Mouse (Mus musculus): ENCODE measurements around the gene Sfmbt2. TPM values are rescaled to one million over a fixed set of nuclear protein-coding genes. Genes with fewer than 3 reads are reported as not detected.

The Sfmbt2 gene
- polyA plus RNA-seq, 1 experiment from 2014 or later, result 3.7 TPM

GRCm38 (mm10) chr2:10565491-10565890, 195.2 kb downstream of the Sfmbt2 start:
- Histone ChIP-seq H3K27ac (replicated peaks) (no peak overlapping the region), H3K9me3 (replicated peaks) (no peaks in the 10 kb centered on the region), H3K4me3 (replicated peaks) (no peak overlapping the region), H3K9ac (no peak overlapping the region), H3K27me3 (no peaks in the 10 kb centered on the region), H3K36me3 (no peaks in the 10 kb centered on the region), H3K4me1 (no peaks in the 10 kb centered on the region), H3K4me2 (replicated peaks) (no peak overlapping the region)
- WGBS, result 79% methylated on average over 3 of the region's 3 CpGs
- ATAC-seq (ENCODE audit: insufficient number of reproducible peaks, low FRiP score, low TSS enrichment, low read depth), result no peak

GRCm38 (mm10) chr2:10569392-10569791, 199.1 kb downstream of the Sfmbt2 start:
- H3K4me3 ChIP-seq (replicated peaks), result no peak overlapping the region
- no peaks in the 10 kb centered on the region for H3K36me3 ChIP-seq
- H3K9ac ChIP-seq, result no peak overlapping the region
- no peak for ATAC-seq (ENCODE audit: insufficient number of reproducible peaks, low FRiP score, low TSS enrichment, low read depth)
- WGBS, result 32% methylated on average over 6 of the region's 6 CpGs
- H3K27ac ChIP-seq (replicated peaks), result no peak overlapping the region
- H3K4me2 ChIP-seq (replicated peaks), result no peak overlapping the region
- H3K9me3 ChIP-seq (replicated peaks), result no peaks in the 10 kb centered on the region
- H3K4me1 ChIP-seq, result no peaks in the 10 kb centered on the region
- no peaks in the 10 kb centered on the region for H3K27me3 ChIP-seq

GRCm38 (mm10) chr2:10572311-10572710, 202.0 kb downstream of the Sfmbt2 start:
- no peaks in the 10 kb centered on the region for H3K4me1 ChIP-seq
- WGBS, result 87% methylated on average over 4 of the region's 4 CpGs
- H3K27ac ChIP-seq (replicated peaks), result no peak overlapping the region
- no peaks in the 10 kb centered on the region for H3K9me3 ChIP-seq (replicated peaks)
- H3K36me3 ChIP-seq, result no peaks in the 10 kb centered on the region
- no peaks in the 10 kb centered on the region for H3K27me3 ChIP-seq
- H3K9ac ChIP-seq, result no peak overlapping the region
- ATAC-seq (ENCODE audit: insufficient number of reproducible peaks, low FRiP score, low TSS enrichment, low read depth), result no peak
- no peak overlapping the region for H3K4me2 ChIP-seq (replicated peaks)
- no peak overlapping the region for H3K4me3 ChIP-seq (replicated peaks)

GRCm38 (mm10) chr2:10575962-10576740, 205.8 kb downstream of the Sfmbt2 start:
- Histone ChIP-seq H3K27me3 (no peaks in the 10 kb centered on the region), H3K36me3 (no peaks in the 10 kb centered on the region), H3K9ac (no peak overlapping the region), H3K27ac (replicated peaks) (no peak overlapping the region), H3K4me3 (replicated peaks) (no peak overlapping the region), H3K4me2 (replicated peaks) (no peak overlapping the region), H3K4me1 (no peaks in the 10 kb centered on the region), H3K9me3 (replicated peaks) (no peaks in the 10 kb centered on the region)
- no peak for ATAC-seq (ENCODE audit: insufficient number of reproducible peaks, low FRiP score, low TSS enrichment, low read depth)
- WGBS, result 72% methylated on average over 3 of the region's 3 CpGs

- Histone ChIP-seq H3K27me3 (no peaks in the 10 kb centered on the region), H3K4me3 (replicated peaks) (no peak overlapping the region), H3K36me3 (no peaks in the 10 kb centered on the region), H3K4me1 (no peaks in the 10 kb centered on the region), H3K4me2 (replicated peaks) (no peak overlapping the region), H3K9ac (no peak overlapping the region), H3K9me3 (replicated peaks) (no peaks in the 10 kb centered on the region), H3K27ac (replicated peaks) (no peak overlapping the region)
- 75% methylated on average over 4 of the region's 4 CpGs for WGBS
- ATAC-seq (ENCODE audit: insufficient number of reproducible peaks, low FRiP score, low TSS enrichment, low read depth), result no peak
These were observed 212.4 kb downstream of the Sfmbt2 start for GRCm38 (mm10) chr2:10582673-10583072.

GRCm38 (mm10) chr2:10583103-10583502, 212.8 kb downstream of the Sfmbt2 start:
- H3K4me2 ChIP-seq (replicated peaks), result no peak overlapping the region
- 34% methylated on average over 5 of the region's 5 CpGs for WGBS
- no peaks in the 10 kb centered on the region for H3K9me3 ChIP-seq (replicated peaks)
- H3K4me1 ChIP-seq, result no peaks in the 10 kb centered on the region
- no peak overlapping the region for H3K27ac ChIP-seq (replicated peaks)
- no peak overlapping the region for H3K4me3 ChIP-seq (replicated peaks)
- H3K36me3 ChIP-seq, result no peaks in the 10 kb centered on the region
- no peak for ATAC-seq (ENCODE audit: insufficient number of reproducible peaks, low FRiP score, low TSS enrichment, low read depth)
- no peaks in the 10 kb centered on the region for H3K27me3 ChIP-seq
- no peak overlapping the region for H3K9ac ChIP-seq

GRCm38 (mm10) chr2:10591310-10591709, 221.0 kb downstream of the Sfmbt2 start:
- Histone ChIP-seq H3K9me3 (replicated peaks) (no peaks in the 10 kb centered on the region), H3K4me3 (replicated peaks) (no peak overlapping the region), H3K4me2 (replicated peaks) (no peak overlapping the region), H3K4me1 (no peaks in the 10 kb centered on the region), H3K27ac (replicated peaks) (no peak overlapping the region), H3K36me3 (no peaks in the 10 kb centered on the region), H3K9ac (no peak overlapping the region), H3K27me3 (no peaks in the 10 kb centered on the region)
- 70% methylated on average over 5 of the region's 5 CpGs for WGBS
- no peak for ATAC-seq (ENCODE audit: insufficient number of reproducible peaks, low FRiP score, low TSS enrichment, low read depth)

GRCm38 (mm10) chr2:10615500-10615899, 245.2 kb downstream of the Sfmbt2 start:
- no peak overlapping the region for H3K4me2 ChIP-seq (replicated peaks)
- H3K4me3 ChIP-seq (replicated peaks), result no peak overlapping the region
- no peak for ATAC-seq (ENCODE audit: insufficient number of reproducible peaks, low FRiP score, low TSS enrichment, low read depth)
- no peaks in the 10 kb centered on the region for H3K4me1 ChIP-seq
- no peaks in the 10 kb centered on the region for H3K9me3 ChIP-seq (replicated peaks)
- no peaks in the 10 kb centered on the region for H3K27me3 ChIP-seq
- H3K36me3 ChIP-seq, result no peaks in the 10 kb centered on the region
- H3K27ac ChIP-seq (replicated peaks), result no peak overlapping the region
- WGBS, result 61% methylated on average over 2 of the region's 2 CpGs
- H3K9ac ChIP-seq, result no peak overlapping the region

MicroRNAs encoded within 50 kb of the gene (microRNA counts, 519-probe panel; counts per million panel counts)
- microRNA mmu-miR-297a+mmu-miR-466f+mmu-miR-669b (1,073 counts per million, percentile 5 among the panel's probes with 10 or more counts), microRNA mmu-miR-297b-3p (not detected), microRNA mmu-miR-297b-5p (not detected), microRNA mmu-miR-297c (1,561 counts per million, percentile 14 among the panel's probes with 10 or more counts), microRNA mmu-miR-466a-3p+mmu-miR-466b-3-3p (2,978 counts per million, percentile 71 among the panel's probes with 10 or more counts), microRNA mmu-miR-466a-5p+mmu-miR-466e-5p (1,616 counts per million, percentile 16 among the panel's probes with 10 or more counts), microRNA mmu-miR-466c-5p (1,912 counts per million, percentile 33 among the panel's probes with 10 or more counts), microRNA mmu-miR-466d-3p (2,228 counts per million, percentile 50 among the panel's probes with 10 or more counts), microRNA mmu-miR-466d-5p (1,926 counts per million, percentile 35 among the panel's probes with 10 or more counts), microRNA mmu-miR-466f-5p (not detected), microRNA mmu-miR-466g (2,902 counts per million, percentile 70 among the panel's probes with 10 or more counts), microRNA mmu-miR-466h (not detected), microRNA mmu-miR-466l (1,981 counts per million, percentile 38 among the panel's probes with 10 or more counts), microRNA mmu-miR-467a (2,104 counts per million, percentile 45 among the panel's probes with 10 or more counts), microRNA mmu-miR-467b (344 counts per million, percentile 0 among the panel's probes with 10 or more counts), microRNA mmu-miR-467c (1,816 counts per million, percentile 26 among the panel's probes with 10 or more counts), microRNA mmu-miR-467d (not detected), microRNA mmu-miR-467e (2,118 counts per million, percentile 45 among the panel's probes with 10 or more counts), microRNA mmu-miR-669a (2,710 counts per million, percentile 63 among the panel's probes with 10 or more counts), microRNA mmu-miR-669e (1,712 counts per million, percentile 21 among the panel's probes with 10 or more counts), microRNA mmu-miR-669f (3,260 counts per million, percentile 78 among the panel's probes with 10 or more counts), microRNA mmu-miR-669g (763 counts per million, percentile 2 among the panel's probes with 10 or more counts), microRNA mmu-miR-669h-5p (not detected), microRNA mmu-miR-669i (1,740 counts per million, percentile 23 among the panel's probes with 10 or more counts), microRNA mmu-miR-669j (2,290 counts per million, percentile 51 among the panel's probes with 10 or more counts), microRNA mmu-miR-669m (not detected), microRNA mmu-miR-669o (1,946 counts per million, percentile 36 among the panel's probes with 10 or more counts)

Small RNA genes lying within 50 kb of the gene (microRNA-seq; reads per million reads assigned to microRNA genes)
- not detected for gene Gm22051 (ENCODE audit: borderline number of aligned reads)
- gene Gm22072 (ENCODE audit: borderline number of aligned reads), result 0.52 reads per million
- not detected for gene Gm22091 (ENCODE audit: borderline number of aligned reads)
- gene Gm22166 (ENCODE audit: borderline number of aligned reads), result not detected
- gene Gm22239 (ENCODE audit: borderline number of aligned reads), result not detected
- gene Gm22626 (ENCODE audit: borderline number of aligned reads), result not detected
- not detected for gene Gm22635 (ENCODE audit: borderline number of aligned reads)
- gene Gm22677 (ENCODE audit: borderline number of aligned reads), result not detected
- gene Gm22678 (ENCODE audit: borderline number of aligned reads), result not detected
- gene Gm22775 (ENCODE audit: borderline number of aligned reads), result not detected
- gene Gm22925 (ENCODE audit: borderline number of aligned reads), result 1.2 reads per million
- gene Gm23108 (ENCODE audit: borderline number of aligned reads), result not detected
- not detected for gene Gm23288 (ENCODE audit: borderline number of aligned reads)
- gene Gm23542 (ENCODE audit: borderline number of aligned reads), result not detected
- gene Gm23569 (ENCODE audit: borderline number of aligned reads), result not detected
- not detected for gene Gm23571 (ENCODE audit: borderline number of aligned reads)
- not detected for gene Gm23578 (ENCODE audit: borderline number of aligned reads)
- gene Gm23651 (ENCODE audit: borderline number of aligned reads), result not detected
- gene Gm23988 (ENCODE audit: borderline number of aligned reads), result not detected
- not detected for gene Gm24028 (ENCODE audit: borderline number of aligned reads)
- gene Gm24167 (ENCODE audit: borderline number of aligned reads), result not detected
- not detected for gene Gm24315 (ENCODE audit: borderline number of aligned reads)
- not detected for gene Gm24342 (ENCODE audit: borderline number of aligned reads)
- not detected for gene Gm24488 (ENCODE audit: borderline number of aligned reads)
- not detected for gene Gm24640 (ENCODE audit: borderline number of aligned reads)
- not detected for gene Gm24673 (ENCODE audit: borderline number of aligned reads)
- not detected for gene Gm24761 (ENCODE audit: borderline number of aligned reads)
- not detected for gene Gm24806 (ENCODE audit: borderline number of aligned reads)
- not detected for gene Gm25022 (ENCODE audit: borderline number of aligned reads)
- not detected for gene Gm25158 (ENCODE audit: borderline number of aligned reads)
- gene Gm25263 (ENCODE audit: borderline number of aligned reads), result 0.69 reads per million
- gene Gm25285 (ENCODE audit: borderline number of aligned reads), result not detected
- not detected for gene Gm25316 (ENCODE audit: borderline number of aligned reads)
- not detected for gene Gm25451 (ENCODE audit: borderline number of aligned reads)
- not detected for gene Gm25673 (ENCODE audit: borderline number of aligned reads)
- not detected for gene Gm25680 (ENCODE audit: borderline number of aligned reads)
- gene Gm25701 (ENCODE audit: borderline number of aligned reads), result not detected
- gene Gm25753 (ENCODE audit: borderline number of aligned reads), result not detected
- not detected for gene Gm25943 (ENCODE audit: borderline number of aligned reads)
- gene Gm26060 (ENCODE audit: borderline number of aligned reads), result not detected
- gene Gm26073 (ENCODE audit: borderline number of aligned reads), result not detected
- gene Gm26092 (ENCODE audit: borderline number of aligned reads), result not detected
- not detected for gene Gm26156 (ENCODE audit: borderline number of aligned reads)
- not detected for gene Gm26229 (ENCODE audit: borderline number of aligned reads)
- gene Gm26398 (ENCODE audit: borderline number of aligned reads), result not detected
- gene Gm26426 (ENCODE audit: borderline number of aligned reads), result not detected
- gene Gm26431 (ENCODE audit: borderline number of aligned reads), result not detected
- not detected for gene Gm26491 (ENCODE audit: borderline number of aligned reads)
- gene Mir297a-2 (ENCODE audit: borderline number of aligned reads), result 2.9 reads per million, percentile 12 among the genes with 10 or more reads in this experiment
- not detected for gene Mir297a-3 (ENCODE audit: borderline number of aligned reads)
- gene Mir297a-4 (ENCODE audit: borderline number of aligned reads), result not detected
- gene Mir297b (ENCODE audit: borderline number of aligned reads), result not detected
- gene Mir297c (ENCODE audit: borderline number of aligned reads), result not detected
- gene Mir466 (ENCODE audit: borderline number of aligned reads), result not detected
- gene Mir466b-1 (ENCODE audit: borderline number of aligned reads), result not detected
- gene Mir466b-2 (ENCODE audit: borderline number of aligned reads), result not detected
- gene Mir466b-3 (ENCODE audit: borderline number of aligned reads), result 0.86 reads per million
- gene Mir466b-4 (ENCODE audit: borderline number of aligned reads), result not detected
- not detected for gene Mir466b-5 (ENCODE audit: borderline number of aligned reads)
- gene Mir466b-6 (ENCODE audit: borderline number of aligned reads), result not detected
- not detected for gene Mir466b-7 (ENCODE audit: borderline number of aligned reads)
- gene Mir466b-8 (ENCODE audit: borderline number of aligned reads), result not detected
- not detected for gene Mir466c-1 (ENCODE audit: borderline number of aligned reads)
- not detected for gene Mir466c-2 (ENCODE audit: borderline number of aligned reads)
- not detected for gene Mir466d (ENCODE audit: borderline number of aligned reads)
- gene Mir466e (ENCODE audit: borderline number of aligned reads), result not detected
- gene Mir466f-1 (ENCODE audit: borderline number of aligned reads), result not detected
- gene Mir466f-2 (ENCODE audit: borderline number of aligned reads), result not detected
- gene Mir466f-3 (ENCODE audit: borderline number of aligned reads), result not detected
- gene Mir466g (ENCODE audit: borderline number of aligned reads), result not detected
- gene Mir466h (ENCODE audit: borderline number of aligned reads), result not detected
- gene Mir466l (ENCODE audit: borderline number of aligned reads), result 0.69 reads per million
- not detected for gene Mir466m (ENCODE audit: borderline number of aligned reads)
- gene Mir466n (ENCODE audit: borderline number of aligned reads), result 14.7 reads per million, percentile 32 among the genes with 10 or more reads in this experiment
- not detected for gene Mir466o (ENCODE audit: borderline number of aligned reads)
- gene Mir466p (ENCODE audit: borderline number of aligned reads), result not detected
- not detected for gene Mir467a-1 (ENCODE audit: borderline number of aligned reads)
- gene Mir467a-10 (ENCODE audit: borderline number of aligned reads), result not detected
- not detected for gene Mir467a-2 (ENCODE audit: borderline number of aligned reads)
- gene Mir467a-3 (ENCODE audit: borderline number of aligned reads), result not detected
- not detected for gene Mir467a-4 (ENCODE audit: borderline number of aligned reads)
- not detected for gene Mir467a-5 (ENCODE audit: borderline number of aligned reads)
- not detected for gene Mir467a-6 (ENCODE audit: borderline number of aligned reads)
- not detected for gene Mir467a-7 (ENCODE audit: borderline number of aligned reads)
- not detected for gene Mir467a-8 (ENCODE audit: borderline number of aligned reads)
- not detected for gene Mir467a-9 (ENCODE audit: borderline number of aligned reads)
- gene Mir467b (ENCODE audit: borderline number of aligned reads), result 0.86 reads per million
- gene Mir467c (ENCODE audit: borderline number of aligned reads), result 1,496 reads per million, percentile 80 among the genes with 10 or more reads in this experiment
- gene Mir467d (ENCODE audit: borderline number of aligned reads), result 2,053 reads per million, percentile 83 among the genes with 10 or more reads in this experiment
- 1,751 reads per million, percentile 81 among the genes with 10 or more reads in this experiment for gene Mir467e (ENCODE audit: borderline number of aligned reads)
- not detected for gene Mir669a-1 (ENCODE audit: borderline number of aligned reads)
- gene Mir669a-10 (ENCODE audit: borderline number of aligned reads), result not detected
- not detected for gene Mir669a-11 (ENCODE audit: borderline number of aligned reads)
- gene Mir669a-12 (ENCODE audit: borderline number of aligned reads), result not detected
- gene Mir669a-2 (ENCODE audit: borderline number of aligned reads), result not detected
- not detected for gene Mir669a-3 (ENCODE audit: borderline number of aligned reads)
- not detected for gene Mir669a-4 (ENCODE audit: borderline number of aligned reads)
- not detected for gene Mir669a-5 (ENCODE audit: borderline number of aligned reads)
- not detected for gene Mir669a-6 (ENCODE audit: borderline number of aligned reads)
- gene Mir669a-7 (ENCODE audit: borderline number of aligned reads), result not detected
- gene Mir669a-8 (ENCODE audit: borderline number of aligned reads), result not detected
- not detected for gene Mir669a-9 (ENCODE audit: borderline number of aligned reads)
- gene Mir669b (ENCODE audit: borderline number of aligned reads), result not detected
- 190 reads per million, percentile 62 among the genes with 10 or more reads in this experiment for gene Mir669c (ENCODE audit: borderline number of aligned reads)
- not detected for gene Mir669d (ENCODE audit: borderline number of aligned reads)
- gene Mir669d-2 (ENCODE audit: borderline number of aligned reads), result not detected
- 25.2 reads per million, percentile 39 among the genes with 10 or more reads in this experiment for gene Mir669e (ENCODE audit: borderline number of aligned reads)
- gene Mir669f (ENCODE audit: borderline number of aligned reads), result 1.7 reads per million, percentile 3 among the genes with 10 or more reads in this experiment
- not detected for gene Mir669g (ENCODE audit: borderline number of aligned reads)
- gene Mir669h (ENCODE audit: borderline number of aligned reads), result 6.2 reads per million, percentile 24 among the genes with 10 or more reads in this experiment
- gene Mir669i (ENCODE audit: borderline number of aligned reads), result not detected
- gene Mir669j (ENCODE audit: borderline number of aligned reads), result not detected
- gene Mir669k (ENCODE audit: borderline number of aligned reads), result not detected
- 358 reads per million, percentile 69 among the genes with 10 or more reads in this experiment for gene Mir669l (ENCODE audit: borderline number of aligned reads)
- gene Mir669m-1 (ENCODE audit: borderline number of aligned reads), result not detected
- gene Mir669m-2 (ENCODE audit: borderline number of aligned reads), result not detected
- 476 reads per million, percentile 71 among the genes with 10 or more reads in this experiment for gene Mir669o (ENCODE audit: borderline number of aligned reads)
- gene Mir669p-1 (ENCODE audit: borderline number of aligned reads), result not detected
- gene Mir669p-2 (ENCODE audit: borderline number of aligned reads), result not detected

Other genes starting within 250 kb of the Sfmbt2 start
- 0.22 and 0.51 TPM in 2 replicates for gene Itih2, start 239.1 kb upstream of the Sfmbt2 start, polyA plus RNA-seq (2015; fragmentation: Nextera tagmentation; extraction: Ambion mirVana)
- gene Itih5, start 216.9 kb upstream of the Sfmbt2 start, polyA plus RNA-seq (2015; fragmentation: Nextera tagmentation; extraction: Ambion mirVana), result 13.2 and 15.3 TPM in 2 replicates

Data from embryonic facial prominence, embryonic 15.5 days (tissue).